Mouse (Mus musculus) lung, adult 2 months (tissue): ENCODE measurements at regions not wholly inside any gene's neighbourhood (a gene's known extent, or its start where the extent isn't known, plus 50 kb on each side); places are given as distances from the start of the nearest gene placed in this dataset.

Experiments used
- CTCF ChIP-seq: fragments of 200-500 bp; IDR thresholded peaks from 2 replicates; pipeline ENCODE4 v1.5.1; 2011; ENCODE audit warnings: mild to moderate bottlenecking, low read length, control low read depth; ENCODE audit not compliant: insufficient read depth
- POLR2A ChIP-seq: fragments of 200-500 bp; IDR thresholded peaks from 2 replicates; pipeline ENCODE4 v1.6.1; 2011; ENCODE audit warnings: low read depth, mild to moderate bottlenecking, control low read depth, low read length, borderline replicate concordance; ENCODE audit errors: extremely low read depth

DNA sequence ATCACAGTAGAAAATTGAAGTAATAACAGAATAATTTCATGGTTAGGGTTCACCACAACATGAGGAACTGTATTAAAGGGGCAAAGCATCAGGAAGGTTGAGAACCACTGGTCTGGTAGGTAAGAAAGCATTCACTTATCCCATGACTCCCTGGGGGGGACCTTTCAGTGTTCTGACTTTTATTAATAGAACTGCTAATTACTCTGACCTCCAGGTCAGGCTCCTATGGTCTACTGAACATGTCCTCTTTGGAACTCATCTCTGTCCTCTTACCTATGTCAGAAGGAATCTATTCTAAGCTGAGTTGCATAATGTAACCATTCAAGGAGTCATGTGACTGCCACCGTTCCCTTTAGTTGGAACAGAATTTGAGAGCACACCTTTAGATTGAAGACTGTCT, 65.3 kb upstream of the Igfbp5 start:
- TF ChIP-seq CTCF: no peak
- no peak for TF ChIP-seq POLR2A
